Mouse (Mus musculus) hindbrain, embryonic 11.5 days (tissue): ENCODE results near the gene Map9. TPM values are rescaled to one million over a fixed set of nuclear protein-coding genes. Genes with fewer than 3 reads are reported as not detected.
"Not testable (repeated sequence)": the region's sequence is repeated elsewhere in the genome, so short reads cannot be mapped to it uniquely, and the experiment has no call there.

ENCODE experiments used
- ATAC-seq: fragments of 200-750 bp; cut with Nextera tagmentation; 2 replicates; pipeline ENCODE4 v1.8.0; 2017; ENCODE audit warnings: mild to moderate bottlenecking, moderate TSS enrichment, moderate library complexity; ENCODE audit not compliant: low FRiP score
- DNase-seq: peaks from one replicate; pipeline ENCODE4 v3.0.0-alpha.2; 2015; ENCODE audit warnings: low spot score
- H3K27ac ChIP-seq: fragments of 300-500 bp; sonication (generic); 2 replicates; pipeline ENCODE4 v1.5.1; 2014; ENCODE audit warnings: mild to moderate bottlenecking, low read depth, low read length
- H3K27me3 ChIP-seq: fragments of 300-500 bp; sonication (generic); 2 replicates; pipeline ENCODE4 v1.6.1; 2014; ENCODE audit warnings: mild to moderate bottlenecking, low read length, moderate library complexity, mixed read lengths; ENCODE audit not compliant: control insufficient read depth, insufficient read depth
- H3K36me3 ChIP-seq: fragments of 300-500 bp; sonication (generic); 2 replicates; pipeline ENCODE4 v1.6.1; 2014; ENCODE audit warnings: mild to moderate bottlenecking, low read length, moderate library complexity, mixed read lengths; ENCODE audit not compliant: control insufficient read depth, insufficient read depth
- H3K4me1 ChIP-seq: fragments of 300-500 bp; sonication (generic); replicated peaks from 2 replicates; pipeline ENCODE4 v1.6.1; 2014; ENCODE audit warnings: low read length, mixed read lengths; ENCODE audit not compliant: control insufficient read depth, insufficient read depth
- H3K4me2 ChIP-seq: fragments of 300-500 bp; sonication (generic); replicated peaks from 2 replicates; pipeline ENCODE4 v1.6.1; 2014; ENCODE audit warnings: mild to moderate bottlenecking, low read depth, low read length
- H3K4me3 ChIP-seq: fragments of 300-500 bp; sonication (generic); 2 replicates; pipeline ENCODE4 v1.5.1; 2014; ENCODE audit warnings: low read depth, low read length
- H3K9ac ChIP-seq: fragments of 300-500 bp; sonication (generic); 2 replicates; pipeline ENCODE4 v1.6.1; 2014; ENCODE audit warnings: low read depth, low read length
- H3K9me3 ChIP-seq: fragments of 300-500 bp; sonication (generic); 2 replicates; pipeline ENCODE4 v1.6.1; 2016; ENCODE audit warnings: low read length; ENCODE audit not compliant: control insufficient read depth
- polyA plus RNA-seq: library from polyadenylated mRNA; unstranded; fragments of >200 nt; fragmentation: Nextera tagmentation; extraction: Ambion mirVana; gene quantifications from 2 replicates; pipeline ENCODE4 v1.2.1, GENCODE M21; 2014

Gene Map9
- polyA plus RNA-seq, 1 experiment from 2014 or later = 12.3 TPM

DNA sequence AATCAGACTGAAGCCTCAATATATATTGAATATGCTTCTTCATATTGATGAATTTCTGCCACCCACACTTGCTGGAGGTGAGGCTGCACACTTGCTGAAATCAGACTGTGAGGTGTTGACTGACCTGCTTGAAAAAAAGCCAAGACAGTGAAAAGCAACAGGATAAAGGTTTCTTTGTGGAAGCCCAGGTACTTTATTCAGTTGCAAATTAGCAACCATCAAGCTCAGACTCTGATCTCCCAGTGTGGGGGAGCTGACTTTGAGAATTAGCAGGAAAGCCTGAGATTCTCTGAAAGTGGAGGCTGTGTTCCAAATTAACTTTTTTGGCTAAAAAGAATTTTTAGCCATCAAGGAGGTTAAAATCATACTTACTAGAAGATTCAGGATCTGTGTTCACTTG lies 83.8 kb downstream of the Map9 start:
- H3K27ac ChIP-seq, H3K36me3 ChIP-seq, H3K4me2 ChIP-seq, ATAC-seq, H3K9ac ChIP-seq, H3K4me3 ChIP-seq, H3K27me3 ChIP-seq, H3K4me1 ChIP-seq, H3K9me3 ChIP-seq, DNase-seq: not testable (repeated sequence)

Other genes with a start within 250 kb of the Map9 start
- 4.4 and 4.7 TPM in 2 replicates for gene Gucy1a1, start 212.3 kb upstream of the Map9 start, polyA plus RNA-seq
- gene Npy2r, start 190.0 kb downstream of the Map9 start, polyA plus RNA-seq = 0.22 and 0.40 TPM in 2 replicates